Mouse (Mus musculus) heart, embryonic 13.5 days (tissue): ENCODE measurements around the gene Arhgap21. TPM values are rescaled to one million over a fixed set of nuclear protein-coding genes. Genes with fewer than 3 reads are reported as not detected.
A peak's percentile ranks its signal among the peaks of the same experiment; 100 is the strongest.

Source experiments
- ATAC-seq: fragments of 200-750 bp; cut with Nextera tagmentation; 2 replicates; pipeline ENCODE4 v1.8.0; 2017; ENCODE audit warnings: moderate TSS enrichment; ENCODE audit not compliant: insufficient number of reproducible peaks, low FRiP score, low TSS enrichment; ENCODE audit errors: extremely low read depth
- H3K27ac ChIP-seq: fragments of 300-500 bp; sonication (generic); replicated peaks from 2 replicates; pipeline ENCODE4 v1.5.1; 2015; ENCODE audit warnings: moderate library complexity, mild to moderate bottlenecking, inconsistent platforms
- H3K27me3 ChIP-seq: fragments of 300-500 bp; sonication (generic); replicated peaks from 2 replicates; pipeline ENCODE4 v1.6.1; 2015; ENCODE audit warnings: mild to moderate bottlenecking, inconsistent platforms
- H3K36me3 ChIP-seq: fragments of 300-500 bp; sonication (generic); 2 replicates; pipeline ENCODE4 v1.6.1; 2015; ENCODE audit warnings: mild to moderate bottlenecking, inconsistent platforms
- H3K4me1 ChIP-seq: fragments of 300-500 bp; sonication (generic); 2 replicates; pipeline ENCODE4 v1.6.1; 2015; ENCODE audit warnings: inconsistent platforms
- H3K4me2 ChIP-seq: fragments of 300-500 bp; sonication (generic); 2 replicates; pipeline ENCODE4 v1.6.1; 2015; ENCODE audit warnings: inconsistent platforms, mild to moderate bottlenecking, moderate library complexity
- H3K4me3 ChIP-seq: fragments of 300-500 bp; sonication (generic); 2 replicates; pipeline ENCODE4 v1.5.1; 2015; ENCODE audit warnings: moderate library complexity, mild to moderate bottlenecking, inconsistent platforms
- H3K9ac ChIP-seq: fragments of 300-500 bp; sonication (generic); 2 replicates; pipeline ENCODE4 v1.6.1; 2015; ENCODE audit warnings: inconsistent platforms, mild to moderate bottlenecking, moderate library complexity
- H3K9me3 ChIP-seq: fragments of 300-500 bp; sonication (generic); 2 replicates; pipeline ENCODE4 v1.6.1; 2016; ENCODE audit warnings: inconsistent platforms
- WGBS: fragments of 180-500 bp; shearing (Covaris S2); methylation state at CpG from one replicate; pipeline ENCODE4 v1.1.7; 2015; ENCODE audit warnings: mixed read lengths; 5-methylcytosine and 5-hydroxymethylcytosine counted together
- polyA plus RNA-seq: library from polyadenylated mRNA; unstranded; fragments of >200 nt; fragmentation: Nextera tagmentation; extraction: Ambion mirVana; gene quantifications from 2 replicates; pipeline ENCODE4 v1.2.1, GENCODE M21; 2015

Gene Arhgap21
- polyA plus RNA-seq, 1 experiment from 2014 or later, result 11.7 TPM

- H3K36me3 ChIP-seq, result 0 out of 2 replicates have a peak, but pooled peaks cover 4% of the 10 kb centered on the region
- no peaks in the 10 kb centered on the region for H3K27me3 ChIP-seq
- no peak overlapping the region for H3K4me3 ChIP-seq
- H3K4me2 ChIP-seq, result no peak overlapping the region
- H3K4me1 ChIP-seq, result peaks cover 57% of the 10 kb centered on the region
- ATAC-seq, result no peak
- no peaks in the 10 kb centered on the region for H3K9me3 ChIP-seq
- WGBS, result 59% methylated on average over 6 of the region's 6 CpGs
- no peak overlapping the region for H3K27ac ChIP-seq
- H3K9ac ChIP-seq, result no peak overlapping the region
Measured at GRCm38 (mm10) chr2:20955996-20956395, 12.7 kb downstream of the Arhgap21 start.

- Histone ChIP-seq H3K27ac (no peak overlapping the region), H3K4me2 (no peak overlapping the region), H3K27me3 (no peaks in the 10 kb centered on the region), H3K4me1 (peaks cover 57% of the 10 kb centered on the region), H3K4me3 (no peak overlapping the region), H3K9ac (no peak overlapping the region), H3K36me3 (0 out of 2 replicates have a peak, but pooled peaks cover 4% of the 10 kb centered on the region), H3K9me3 (no peaks in the 10 kb centered on the region)
- 68% methylated on average over 8 of the region's 8 CpGs for WGBS
- no peak for ATAC-seq
Measured at GRCm38 (mm10) chr2:20955376-20955775, 13.3 kb downstream of the Arhgap21 start.

- 56% methylated on average over 4 of the region's 4 CpGs for WGBS
- Histone ChIP-seq H3K4me2 (no peak overlapping the region), H3K4me3 (no peak overlapping the region), H3K27ac (no peak overlapping the region), H3K4me1 (peaks cover 56% of the 10 kb centered on the region), H3K36me3 (no peaks in the 10 kb centered on the region), H3K9ac (no peak overlapping the region), H3K9me3 (no peaks in the 10 kb centered on the region), H3K27me3 (no peaks in the 10 kb centered on the region)
- ATAC-seq, result no peak
Measured at GRCm38 (mm10) chr2:20952716-20953115, 16.0 kb downstream of the Arhgap21 start.

GRCm38 (mm10) chr2:20949168-20949567, 19.5 kb downstream of the Arhgap21 start:
- no peak overlapping the region for H3K27ac ChIP-seq
- H3K4me2 ChIP-seq, result no peak overlapping the region
- no peak for ATAC-seq
- no peaks in the 10 kb centered on the region for H3K36me3 ChIP-seq
- no peaks in the 10 kb centered on the region for H3K9me3 ChIP-seq
- peaks cover 53% of the 10 kb centered on the region for H3K4me1 ChIP-seq
- H3K27me3 ChIP-seq, result no peaks in the 10 kb centered on the region
- no peak overlapping the region for H3K9ac ChIP-seq
- H3K4me3 ChIP-seq, result no peak overlapping the region
- WGBS, result 76% methylated on average over 3 of the region's 3 CpGs

GRCm38 (mm10) chr2:20947036-20947435, 21.6 kb downstream of the Arhgap21 start:
- Histone ChIP-seq H3K4me2 (no peak overlapping the region), H3K9me3 (no peaks in the 10 kb centered on the region), H3K4me3 (no peak overlapping the region), H3K36me3 (no peaks in the 10 kb centered on the region), H3K27me3 (no peaks in the 10 kb centered on the region), H3K27ac (peak overlapping the region; percentile 53), H3K9ac (peak overlapping the region; percentile 20), H3K4me1 (peaks cover 67% of the 10 kb centered on the region)
- no peak for ATAC-seq
- 39% methylated on average over 1 of the region's 1 CpGs for WGBS

- Histone ChIP-seq H3K4me2 (no peak overlapping the region), H3K9me3 (no peaks in the 10 kb centered on the region), H3K36me3 (no peaks in the 10 kb centered on the region), H3K27ac (no peak overlapping the region), H3K9ac (no peak overlapping the region), H3K27me3 (no peaks in the 10 kb centered on the region), H3K4me1 (peaks cover 72% of the 10 kb centered on the region), H3K4me3 (no peak overlapping the region)
- WGBS, result 86% methylated on average over 5 of the region's 5 CpGs
- ATAC-seq, result no peak
Measured at GRCm38 (mm10) chr2:20945596-20945995, 23.1 kb downstream of the Arhgap21 start.

- H3K4me3 ChIP-seq, result no peak overlapping the region
- no peak overlapping the region for H3K9ac ChIP-seq
- H3K27ac ChIP-seq, result peak overlapping the region; percentile 67
- H3K9me3 ChIP-seq, result no peaks in the 10 kb centered on the region
- no peaks in the 10 kb centered on the region for H3K27me3 ChIP-seq
- peak overlapping the region; percentile 40; the same call in 1 of the 2 replicates for H3K4me2 ChIP-seq
- peaks cover 75% of the 10 kb centered on the region for H3K4me1 ChIP-seq
- ATAC-seq, result no peak
- no peaks in the 10 kb centered on the region for H3K36me3 ChIP-seq
- WGBS, result 32% methylated on average over 7 of the region's 7 CpGs
Measured at GRCm38 (mm10) chr2:20943730-20944454, 24.8 kb downstream of the Arhgap21 start.

- H3K36me3 ChIP-seq, result no peaks in the 10 kb centered on the region
- peak; percentile 47; the same call in 1 of the 2 replicates for ATAC-seq
- no peaks in the 10 kb centered on the region for H3K9me3 ChIP-seq
- no peak overlapping the region for H3K4me3 ChIP-seq
- WGBS, result 3% methylated on average over 5 of the region's 5 CpGs
- no peak overlapping the region for H3K9ac ChIP-seq
- H3K27me3 ChIP-seq, result no peaks in the 10 kb centered on the region
- peaks cover 76% of the 10 kb centered on the region for H3K4me1 ChIP-seq
- peak overlapping the region; percentile 67 for H3K27ac ChIP-seq
- H3K4me2 ChIP-seq, result peak overlapping the region; percentile 40
Measured at GRCm38 (mm10) chr2:20943222-20943621, 25.5 kb downstream of the Arhgap21 start.

- H3K4me2 ChIP-seq, result peak overlapping the region; percentile 40
- H3K9me3 ChIP-seq, result no peaks in the 10 kb centered on the region
- H3K27me3 ChIP-seq, result no peaks in the 10 kb centered on the region
- peak overlapping the region; percentile 67 for H3K27ac ChIP-seq
- H3K4me1 ChIP-seq, result peaks cover 80% of the 10 kb centered on the region
- no peak overlapping the region for H3K4me3 ChIP-seq
- ATAC-seq, result no peak
- H3K36me3 ChIP-seq, result no peaks in the 10 kb centered on the region
- WGBS, result 28% methylated on average over 10 of the region's 10 CpGs
- H3K9ac ChIP-seq, result peak overlapping the region; percentile 34
Measured at GRCm38 (mm10) chr2:20942434-20943198, 26.1 kb downstream of the Arhgap21 start.

GRCm38 (mm10) chr2:20941105-20941504, 27.6 kb downstream of the Arhgap21 start:
- ATAC-seq, result no peak
- peak overlapping the region; percentile 67 for H3K27ac ChIP-seq

GRCm38 (mm10) chr2:20939367-20939766, 29.3 kb downstream of the Arhgap21 start:
- Histone ChIP-seq H3K4me1 (peaks cover 93% of the 10 kb centered on the region), H3K9me3 (no peaks in the 10 kb centered on the region), H3K27ac (peak overlapping the region; percentile 91), H3K9ac (peak overlapping the region; percentile 54; the same call in 1 of the 2 replicates), H3K36me3 (no peaks in the 10 kb centered on the region), H3K27me3 (no peaks in the 10 kb centered on the region), H3K4me2 (peak overlapping the region; percentile 36), H3K4me3 (no peak overlapping the region)
- WGBS, result 38% methylated on average over 3 of the region's 3 CpGs
- ATAC-seq, result peak; percentile 37; the same call in 1 of the 2 replicates

More at GRCm38 (mm10) chr2:20941105-20941504, 27.6 kb downstream of the Arhgap21 start:
- peaks cover 87% of the 10 kb centered on the region for H3K4me1 ChIP-seq
- H3K9me3 ChIP-seq, result no peaks in the 10 kb centered on the region
- no peaks in the 10 kb centered on the region for H3K27me3 ChIP-seq
- no peak overlapping the region for H3K4me3 ChIP-seq
- H3K4me2 ChIP-seq, result peak overlapping the region; percentile 40; the same call in 1 of the 2 replicates
- no peaks in the 10 kb centered on the region for H3K36me3 ChIP-seq
- H3K9ac ChIP-seq, result 0 out of 2 replicates have a peak overlapping the region, but pooled peaks have one; percentile 11
